Mouse (Mus musculus): ENCODE measurements around the gene Taar8a.
"Not testable (repeated sequence)": the region's sequence is repeated elsewhere in the genome, so short reads cannot be mapped to it uniquely, and the experiment has no call there.

Taar8a gene

DNA sequence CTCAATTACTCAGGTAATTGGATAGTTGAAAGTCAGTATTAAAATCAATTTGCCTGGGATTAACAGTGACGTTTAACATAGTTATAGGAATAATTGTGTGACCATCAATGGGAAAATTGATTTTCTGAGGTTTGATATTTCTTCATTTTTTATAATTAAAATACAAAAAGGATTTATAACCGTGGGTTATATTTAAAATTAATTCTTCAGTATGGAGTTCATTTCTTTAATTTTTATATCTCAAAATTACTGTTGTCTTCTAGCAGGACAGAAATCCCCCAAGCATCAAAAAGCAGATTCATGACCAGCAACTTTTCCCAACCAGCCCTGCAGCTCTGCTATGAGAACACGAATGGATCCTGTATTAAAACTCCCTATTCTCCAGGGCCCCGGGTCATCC is at the start of gene Taar8a:
Gene Taar8a, plus strand, starts transcription at position 301 of the 400 bp plus-strand sequence.
- DNase-seq, result not testable (repeated sequence)

- DNase-seq, result no peak
Measured at GRCm38 (mm10) chr10:24026922-24027321, 49.4 kb upstream of the Taar8a start, which contains the start of gene Taar7d. Taar7d (plus strand) TSS chr10:24027222.

DNA sequence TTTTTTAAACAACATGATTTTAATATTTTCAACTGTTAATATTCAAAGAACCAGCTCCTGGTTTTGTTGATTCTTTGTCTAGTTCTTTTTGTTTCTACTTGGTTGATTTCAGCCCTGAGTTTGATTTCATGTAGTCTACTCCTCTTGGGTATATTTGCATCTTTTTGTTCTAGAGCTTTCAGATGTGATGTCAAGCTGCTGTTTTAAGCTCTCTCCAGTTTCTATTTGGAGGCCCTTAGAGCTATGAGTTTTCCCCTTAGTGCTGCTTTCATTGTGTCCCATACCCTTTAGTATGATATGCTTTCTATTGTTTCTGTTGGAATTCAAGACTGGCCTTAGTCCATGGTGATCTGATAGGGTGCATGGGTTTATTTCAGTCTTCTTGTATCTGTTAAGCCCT is 45.0 kb upstream of the Taar8a start:
- DNase-seq, result no peak

DNA sequence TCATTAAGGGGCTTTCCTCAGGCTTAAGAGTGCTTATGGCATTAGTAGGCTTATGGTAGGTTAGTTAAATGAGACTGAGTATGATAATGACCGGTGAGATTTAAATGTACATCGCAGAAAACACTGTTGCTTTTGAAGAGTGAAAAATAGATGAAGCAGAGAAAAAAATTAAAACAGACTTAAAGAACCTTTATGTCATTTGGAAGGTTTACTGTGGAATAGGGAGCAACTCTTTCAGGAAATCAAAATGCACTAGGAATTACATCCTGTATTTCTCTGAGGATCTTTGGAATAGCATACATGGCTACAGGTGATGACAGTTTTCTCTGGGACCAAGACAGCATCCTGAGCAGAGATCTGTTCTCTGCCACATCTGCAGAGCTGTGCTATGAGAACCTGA is 39.0 kb upstream of the Taar8a start, which contains the start of gene Taar7e:
Gene Taar7e, plus strand, starts transcription at position 301 of the 400 bp plus-strand sequence.
- DNase-seq, result no peak

DNA sequence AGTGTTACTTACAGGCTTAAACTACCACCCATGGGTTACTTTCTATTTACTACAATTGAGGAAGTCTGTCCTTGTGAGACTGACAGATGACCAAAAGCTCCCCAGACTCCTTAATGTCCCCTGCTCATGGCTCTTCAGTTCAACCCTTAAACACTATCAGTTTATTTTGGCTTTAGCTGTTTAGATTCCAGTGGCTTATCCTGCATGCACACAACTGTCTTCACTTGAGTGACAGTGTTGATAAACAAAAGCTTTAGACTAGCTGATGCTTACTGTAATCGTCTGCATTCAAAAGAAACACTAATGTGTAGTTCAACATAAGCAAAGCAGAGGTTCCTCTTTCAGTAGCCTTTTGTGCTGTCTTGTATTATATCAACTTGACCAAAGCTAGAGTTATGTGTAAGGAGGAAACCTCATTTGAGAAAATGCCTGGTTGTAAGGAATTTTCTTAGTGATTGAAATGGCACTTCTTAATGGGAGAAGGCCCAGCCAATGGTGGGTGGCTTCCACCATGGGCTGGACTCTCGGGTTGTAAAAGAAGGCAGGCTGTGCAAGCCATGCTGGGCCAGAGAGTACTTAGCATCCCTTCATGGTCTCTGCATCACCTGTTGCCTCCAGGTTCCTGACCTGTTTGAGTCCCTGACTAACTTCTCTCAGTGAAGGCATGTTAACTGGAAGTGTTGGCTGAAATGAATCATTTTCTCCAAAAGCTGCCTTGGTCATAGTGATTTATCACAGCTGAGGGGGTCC is 36.0 kb upstream of the Taar8a start:
- DNase-seq, result no peak

DNA sequence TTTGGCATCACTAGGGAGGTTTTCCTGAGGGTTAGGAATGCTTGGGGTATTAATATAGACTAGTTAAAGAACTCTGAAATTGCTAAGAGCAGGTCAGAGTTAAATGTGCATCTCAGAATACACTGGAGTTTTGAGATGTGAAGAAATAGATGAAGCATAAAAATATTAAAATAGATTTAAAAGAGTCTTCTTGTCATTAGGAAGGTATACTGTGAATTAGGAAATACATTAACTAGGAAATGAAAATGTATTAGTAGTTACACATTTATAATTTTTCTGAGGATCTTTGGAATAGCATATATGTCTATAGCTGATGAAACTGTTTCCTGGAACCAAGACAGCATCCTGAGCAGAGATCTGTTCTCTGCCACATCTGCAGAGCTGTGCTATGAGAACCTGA is 27.1 kb upstream of the Taar8a start, which contains the start of gene Taar7f:
Gene Taar7f, plus strand, starts transcription at position 301 of the 400 bp plus-strand sequence.
- no peak for DNase-seq

- DNase-seq, result no peak
Measured at GRCm38 (mm10) chr10:24052039-24052438, 24.3 kb upstream of the Taar8a start.

DNA sequence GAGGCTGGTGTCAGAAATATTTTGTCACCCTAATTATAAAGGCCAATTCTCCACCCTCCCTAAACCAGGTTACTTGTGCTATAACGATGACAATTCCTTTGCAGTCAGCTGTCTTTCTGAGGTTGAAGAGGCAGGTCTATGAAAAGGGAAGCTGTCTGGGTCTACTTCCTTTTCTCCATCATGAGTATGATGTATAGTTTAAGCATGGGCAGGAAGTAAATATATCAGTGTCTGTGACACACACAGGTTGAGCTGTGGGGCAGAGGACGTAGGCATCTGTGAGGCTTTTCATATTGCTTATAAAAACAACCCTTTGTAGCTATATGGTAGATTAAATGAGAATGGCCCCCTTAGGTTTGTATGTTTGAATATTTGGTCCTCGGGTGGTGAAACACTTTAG is 17.3 kb upstream of the Taar8a start:
- DNase-seq, result no peak

- DNase-seq, result not testable (repeated sequence)
Measured at GRCm38 (mm10) chr10:24074751-24075150, 1.5 kb upstream of the Taar8a start.

DNA sequence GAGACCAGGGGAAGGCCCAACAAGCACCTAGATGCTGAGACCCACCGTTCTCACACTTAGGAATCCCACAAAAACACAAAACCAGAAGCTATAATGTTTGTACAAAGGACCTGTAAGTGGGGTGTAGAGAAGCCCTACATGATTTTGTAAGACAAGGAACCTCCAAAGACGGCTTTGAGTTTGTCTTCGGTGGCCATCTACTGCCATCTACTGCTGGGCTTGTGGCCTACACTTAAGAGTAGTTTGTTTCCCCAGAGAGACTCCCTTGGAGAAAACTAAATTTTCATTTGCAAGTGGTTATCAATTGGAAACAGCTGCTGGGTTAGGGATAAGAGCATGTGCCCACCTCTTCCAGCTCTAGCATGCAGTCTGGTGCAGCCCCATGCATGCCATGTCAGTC is 3.9 kb downstream of the Taar8a start:
- DNase-seq, result peak; percentile 30

- no peak for DNase-seq
Measured at GRCm38 (mm10) chr10:24085936-24086335, 9.6 kb downstream of the Taar8a start.

DNA sequence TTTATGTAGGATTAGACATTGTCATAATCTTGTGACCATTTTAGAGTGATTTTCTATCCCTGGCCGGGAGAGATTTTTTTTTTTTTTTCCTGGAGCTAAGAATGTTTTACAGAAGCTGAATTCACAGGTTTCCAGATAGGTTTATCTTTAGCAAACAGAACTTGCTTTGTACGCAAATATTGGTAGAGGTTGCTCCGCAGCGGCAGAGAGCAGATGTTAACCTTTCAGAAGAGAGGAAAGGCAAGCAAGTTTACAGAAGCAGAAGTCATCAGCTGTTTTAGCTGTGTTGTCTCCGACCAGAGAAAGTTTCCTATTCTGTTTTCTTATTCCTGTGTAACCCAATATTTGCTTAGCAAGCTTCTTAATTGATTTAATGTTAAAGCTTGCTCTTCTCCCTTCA is 10.3 kb downstream of the Taar8a start:
- no peak for DNase-seq

DNA sequence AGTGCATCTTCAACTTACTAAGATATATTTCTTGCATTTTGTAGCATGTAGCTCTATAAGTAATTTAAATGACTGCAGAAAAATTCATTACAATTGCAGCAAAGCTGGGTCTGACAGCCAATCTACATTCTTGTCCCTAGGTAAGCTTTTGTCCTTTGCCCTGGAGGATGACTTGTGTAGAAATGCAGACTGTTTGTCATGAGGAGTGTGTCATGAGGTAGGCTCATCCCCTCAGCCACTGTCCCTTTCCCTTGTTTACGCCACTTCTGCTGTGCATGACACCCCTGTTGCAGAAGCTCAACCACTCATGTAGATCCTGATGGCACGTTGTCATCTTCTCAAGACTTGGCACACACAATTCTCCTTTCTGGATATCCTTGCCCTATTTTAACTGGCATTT is 10.9 kb downstream of the Taar8a start:
- no peak for DNase-seq

- no peak for DNase-seq
Measured at GRCm38 (mm10) chr10:24092194-24092593, 15.9 kb downstream of the Taar8a start, which contains the start of gene Taar8b. Taar8b (minus strand) TSS chr10:24092294.

- DNase-seq, result not testable (repeated sequence)
Measured at GRCm38 (mm10) chr10:24097010-24097409, 20.7 kb downstream of the Taar8a start.

DNA sequence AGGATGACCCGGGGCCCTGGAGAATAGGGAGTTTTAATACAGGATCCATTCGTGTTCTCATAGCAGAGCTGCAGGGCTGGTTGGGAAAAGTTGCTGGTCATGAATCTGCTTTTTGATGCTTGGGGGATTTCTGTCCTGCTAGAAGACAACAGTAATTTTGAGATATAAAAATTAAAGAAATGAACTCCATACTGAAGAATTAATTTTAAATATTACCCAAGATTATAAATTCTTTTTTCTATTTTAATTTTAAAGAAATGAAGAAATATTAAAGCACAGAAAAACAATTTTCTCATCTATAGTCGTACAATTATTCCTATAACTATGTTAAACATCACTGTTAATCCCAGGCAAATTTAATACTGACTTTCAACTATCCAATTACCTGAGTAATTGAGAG is 25.5 kb downstream of the Taar8a start, which contains the start of gene Taar8c:
Gene Taar8c, minus strand, starts transcription at position 101 of the 400 bp plus-strand sequence.
- not testable (repeated sequence) for DNase-seq

GRCm38 (mm10) chr10:24103299-24103698 is 27.0 kb downstream of the Taar8a start:
- DNase-seq, result not testable (repeated sequence)

DNA sequence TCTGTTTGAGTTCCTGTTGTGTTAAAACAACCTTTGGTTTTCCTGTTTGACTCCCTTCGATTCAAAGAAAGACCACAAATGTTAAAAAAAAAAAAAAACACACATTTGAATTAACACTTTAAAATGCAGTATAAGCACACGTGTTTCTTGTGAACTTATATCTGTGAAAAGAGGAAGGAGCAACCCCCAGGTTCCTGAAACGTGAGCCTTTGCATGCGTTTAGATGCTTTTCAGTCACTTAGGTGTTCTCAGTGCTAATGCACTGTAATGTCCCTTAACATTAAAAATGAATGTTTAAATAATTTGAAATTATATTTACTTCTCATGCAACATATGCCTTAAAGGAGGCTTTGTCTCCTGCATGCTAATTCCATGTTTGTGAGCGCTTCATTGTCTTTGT is 31.4 kb downstream of the Taar8a start:
- DNase-seq, result no peak

GRCm38 (mm10) chr10:24108236-24108635 is 31.9 kb downstream of the Taar8a start:
- no peak for DNase-seq

GRCm38 (mm10) chr10:24109434-24109833 is 33.1 kb downstream of the Taar8a start, which contains the start of gene Taar9:
Taar9 (minus strand) TSS chr10:24109534.
- not testable (repeated sequence) for DNase-seq

GRCm38 (mm10) chr10:24111116-24111778 is 34.9 kb downstream of the Taar8a start:
- peak; percentile 16 for DNase-seq

Data from cerebellum, adult 9-10 months (tissue).